Mouse (Mus musculus) heart, adult 18-20 months (tissue): ENCODE data around the gene Rbms3. TPM values are rescaled to one million over a fixed set of nuclear protein-coding genes. Genes with fewer than 3 reads are reported as not detected.
A peak's percentile ranks its signal among the peaks of the same experiment; 100 is the strongest.

Experiments used
- DNase-seq, 2 experiments: peaks; one replicate each; pipeline ENCODE4 v3.0.0; 2021 to 2022; ENCODE audit warnings: mixed read lengths in 1 of 2
- total RNA-seq, 2 experiments: library from RNA; stranded (reverse); gene quantifications; 2 replicates each; pipeline ENCODE4 v1.2.3; 2021

The Rbms3 gene
- total RNA-seq, 2 experiments from 2014 or later, result 7.3 to 9.5 TPM

GRCm38 (mm10) chr9:116834949-116835348, 794.8 kb downstream of the Rbms3 start:
- DNase-seq, result no peak

DNA sequence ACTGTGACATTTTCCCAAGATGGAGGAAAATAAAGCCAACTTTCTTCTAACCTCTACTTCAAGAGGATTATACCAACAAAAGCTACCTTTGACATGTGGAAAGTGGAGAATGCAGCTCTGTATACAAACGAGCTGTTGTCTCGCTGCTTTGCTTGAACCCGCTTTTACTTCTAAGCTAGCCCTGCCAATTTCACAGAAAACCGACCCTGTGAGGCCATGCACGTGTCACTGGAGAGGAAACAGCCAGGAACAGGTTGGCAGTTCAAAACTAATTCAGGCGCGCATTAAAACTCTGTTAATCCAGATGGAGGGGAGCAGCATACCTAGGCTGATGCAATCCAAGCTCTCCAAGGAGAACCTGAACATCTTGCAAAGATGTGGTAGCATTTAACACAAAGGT, 796.0 kb downstream of the Rbms3 start:
- no peak for DNase-seq

- DNase-seq, result no peak
These were observed 796.9 kb downstream of the Rbms3 start for GRCm38 (mm10) chr9:116832822-116833221.

DNA sequence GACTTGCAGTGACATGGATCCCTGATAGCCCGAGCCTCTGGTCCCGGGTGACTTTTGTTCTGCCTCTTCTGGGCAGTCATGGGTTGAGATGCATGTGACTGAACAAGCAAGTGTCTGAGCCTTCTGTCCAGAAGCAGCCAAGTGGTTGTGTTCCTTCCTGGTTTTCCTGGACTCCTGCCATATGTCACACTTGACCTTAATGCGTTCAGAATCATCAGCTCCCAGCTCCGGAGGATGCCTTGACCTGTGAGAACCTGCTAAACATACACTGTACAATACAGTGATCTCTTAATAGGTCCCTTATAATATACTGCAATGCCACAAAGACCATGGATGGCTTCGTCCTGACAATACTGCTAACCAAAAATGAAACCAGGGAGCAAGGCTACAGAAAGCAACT, 798.3 kb downstream of the Rbms3 start:
- DNase-seq, result peak; percentile 38 to 47

DNA sequence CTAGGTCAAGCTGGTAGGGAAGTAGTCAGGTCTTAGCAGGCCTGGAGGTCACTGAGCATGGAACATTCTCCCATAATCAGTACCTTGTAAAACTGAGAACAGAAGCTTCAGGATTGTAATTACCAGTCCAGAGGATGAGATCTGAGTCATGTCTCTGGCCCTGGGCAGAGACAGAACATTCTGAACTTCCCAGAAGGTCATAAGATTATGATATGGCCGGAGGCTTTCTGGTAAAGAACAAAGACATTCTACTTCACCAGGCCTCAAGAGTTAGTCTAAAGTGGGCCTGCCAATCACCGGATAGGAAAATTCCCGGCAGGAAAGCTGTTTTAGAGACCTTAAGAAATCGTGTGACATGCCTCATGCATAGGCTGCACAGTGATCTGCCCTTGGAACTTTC, 799.8 kb downstream of the Rbms3 start:
- no peak for DNase-seq

- DNase-seq, result no peak
These were observed 808.1 kb downstream of the Rbms3 start for GRCm38 (mm10) chr9:116821601-116822000.

- DNase-seq, result no peak
These were observed 812.5 kb downstream of the Rbms3 start for GRCm38 (mm10) chr9:116817196-116817595.

- DNase-seq, result no peak
These were observed 815.1 kb downstream of the Rbms3 start for GRCm38 (mm10) chr9:116814495-116815094.

- no peak for DNase-seq
These were observed 816.3 kb downstream of the Rbms3 start for GRCm38 (mm10) chr9:116813396-116813795.

DNA sequence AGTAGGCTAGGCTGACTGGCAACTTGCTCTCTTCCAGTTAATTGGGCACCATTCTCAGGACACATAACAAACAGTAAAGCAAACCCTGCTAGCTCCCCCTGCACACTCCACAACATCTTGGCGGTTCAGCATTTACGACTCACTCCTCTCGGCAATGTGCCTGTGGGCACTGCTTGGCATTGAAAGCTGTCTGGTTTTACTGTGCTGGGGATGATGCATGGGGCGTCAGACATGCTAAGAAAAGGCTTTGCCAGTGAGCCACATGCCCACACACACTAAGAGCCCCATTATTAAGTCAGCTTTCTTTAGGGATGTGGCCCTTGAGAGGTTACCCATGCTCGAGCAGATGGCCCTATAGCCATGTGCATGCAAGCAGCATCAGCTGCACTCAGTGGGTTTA, 820.5 kb downstream of the Rbms3 start:
- DNase-seq, result no peak

DNA sequence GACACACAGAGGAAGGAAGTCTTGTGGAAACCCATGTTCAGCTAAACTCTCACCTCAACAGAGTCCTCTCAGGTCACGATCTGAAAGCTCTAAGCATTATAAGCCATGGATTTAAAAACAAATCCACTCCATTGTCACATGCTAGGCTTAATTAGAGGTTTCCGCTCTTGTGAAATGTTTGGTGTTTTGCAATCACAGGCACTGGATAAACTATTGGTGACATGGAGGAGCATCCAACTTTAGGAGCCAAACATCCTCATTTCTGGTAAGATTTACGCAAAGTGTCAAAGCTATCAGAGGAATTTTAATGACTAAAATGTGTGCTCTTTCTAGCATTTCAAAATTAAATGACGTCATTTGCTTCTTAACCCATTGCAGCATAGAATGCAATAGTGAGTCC, 821.3 kb downstream of the Rbms3 start:
- peak; percentile 77 to 79 for DNase-seq

DNA sequence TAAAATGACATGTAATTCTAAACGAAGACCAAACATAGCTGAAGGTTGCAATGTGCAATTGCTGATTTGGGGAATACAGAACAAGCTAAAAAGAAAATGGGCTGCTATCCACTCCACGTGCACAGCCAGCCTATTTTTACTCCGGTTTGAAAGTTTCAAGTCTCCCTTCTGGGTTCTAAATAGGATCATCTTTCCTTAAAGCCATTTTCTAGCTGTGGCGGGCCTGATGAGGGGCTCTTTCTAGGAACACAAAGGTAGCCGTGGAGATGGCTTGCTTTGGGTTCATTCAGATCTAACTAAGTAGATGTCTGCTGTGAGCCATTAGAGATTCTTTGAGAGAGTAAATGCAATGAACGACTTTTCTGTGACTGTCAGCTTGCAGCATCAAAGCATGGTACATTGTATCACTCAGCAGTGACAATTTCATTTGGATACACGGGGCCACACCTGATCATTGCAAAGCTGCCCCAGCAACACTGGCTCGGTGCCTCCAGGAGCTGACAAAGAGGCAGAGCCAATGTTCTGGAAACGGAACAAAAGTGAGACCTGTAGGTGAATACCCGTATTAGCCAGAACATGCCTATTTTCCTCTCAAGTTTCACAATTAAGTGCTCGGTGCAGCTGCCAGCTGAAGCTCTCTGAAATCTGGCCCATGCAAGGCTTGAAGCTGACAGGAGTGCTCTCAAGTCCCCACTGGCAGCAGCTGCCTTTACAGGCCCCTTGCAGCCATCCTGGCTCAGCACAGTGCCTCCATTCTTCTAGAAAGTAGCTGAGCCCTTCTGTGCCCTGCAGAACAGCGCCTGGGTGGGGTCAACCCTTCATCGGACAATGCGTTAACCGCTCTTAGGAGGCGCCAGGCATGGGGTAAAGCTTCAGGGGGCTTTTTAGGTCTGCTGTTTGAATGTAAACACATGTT, 822.3 kb downstream of the Rbms3 start:
- peak; percentile 41 to 52 for DNase-seq

GRCm38 (mm10) chr9:116803292-116803731, 826.4 kb downstream of the Rbms3 start:
- peak in 1 of 2 experiments; percentile 21 for DNase-seq

DNA sequence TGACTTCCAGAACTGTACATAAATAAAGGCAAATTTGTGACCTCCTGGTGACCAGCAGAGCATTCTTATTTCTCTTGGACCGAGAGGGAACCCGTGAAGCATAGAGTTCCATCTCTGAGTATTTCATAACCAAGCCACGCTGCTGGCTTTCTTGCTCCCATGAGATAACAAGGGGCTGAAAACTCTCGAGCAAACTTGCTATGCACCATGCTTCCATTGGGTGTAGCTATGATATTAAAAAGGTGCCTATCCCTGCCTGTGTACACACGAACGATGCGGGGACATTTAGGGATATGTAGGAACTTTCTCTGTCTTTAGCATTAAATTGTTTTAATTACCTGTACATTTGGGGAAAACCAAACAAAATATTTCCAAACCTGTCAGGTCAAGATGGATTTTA, 827.1 kb downstream of the Rbms3 start:
- peak; percentile 57 to 61 for DNase-seq

GRCm38 (mm10) chr9:116795240-116795955, 834.3 kb downstream of the Rbms3 start:
- no peak for DNase-seq

DNA sequence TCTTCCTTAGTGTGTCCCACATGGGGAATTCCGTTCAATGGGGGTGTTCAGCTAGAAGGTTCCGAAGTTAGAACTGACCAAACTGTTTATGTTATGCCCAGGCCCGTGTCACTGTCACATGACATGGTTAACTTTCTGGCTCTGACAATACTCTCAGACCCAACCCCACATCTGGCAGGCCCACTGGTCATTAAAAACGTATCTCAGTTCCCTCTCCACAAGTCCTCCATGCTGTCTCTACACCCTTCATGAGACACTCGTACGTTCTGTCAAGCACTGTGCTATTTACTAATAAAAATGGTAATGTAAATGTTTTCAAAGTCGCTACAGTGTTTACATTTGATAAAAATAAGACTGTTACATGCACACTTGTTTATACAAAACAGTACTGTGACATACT, 837.9 kb downstream of the Rbms3 start:
- DNase-seq, result no peak

DNA sequence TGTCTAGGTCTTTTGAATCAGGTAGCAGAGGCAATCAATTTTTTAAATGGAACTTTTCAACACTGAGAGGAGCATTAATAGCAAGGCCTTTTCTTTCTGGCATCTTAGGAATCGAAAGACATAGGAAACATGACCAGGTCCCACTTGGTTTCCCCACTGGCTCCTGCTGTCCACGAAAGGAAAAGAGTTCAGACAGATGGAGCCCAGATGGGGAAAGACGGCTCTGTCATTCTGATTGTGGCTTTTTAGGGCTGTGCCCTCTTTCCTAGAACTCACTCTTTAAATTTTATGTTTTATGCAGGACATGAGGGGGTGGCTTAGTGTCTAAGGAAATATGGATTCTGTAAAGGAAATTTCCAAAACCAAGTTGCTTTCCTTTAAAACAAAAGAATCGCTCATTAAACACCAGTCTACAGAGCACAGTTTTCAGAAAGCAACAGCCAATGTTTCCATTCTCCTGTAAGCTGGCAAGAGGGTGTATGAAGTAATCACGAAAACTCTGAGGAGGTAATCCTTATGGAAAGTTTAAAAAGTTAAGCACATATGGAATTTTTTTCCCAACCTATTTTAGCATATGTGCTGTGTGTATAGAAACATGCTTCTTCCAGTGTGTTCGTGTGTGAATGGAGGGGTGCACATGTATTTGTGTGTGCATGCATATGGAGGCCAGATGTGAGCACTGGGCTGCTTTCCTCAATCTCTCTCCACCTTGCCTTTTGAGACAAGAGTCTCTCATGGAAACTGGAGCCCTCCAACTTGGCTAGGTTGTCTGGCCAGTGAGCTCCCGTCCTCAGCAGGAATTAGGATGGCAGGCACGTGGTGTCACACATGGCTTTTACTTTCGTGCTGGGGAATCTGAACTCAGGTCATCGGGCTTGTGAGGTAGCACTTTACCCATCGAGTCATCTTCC, 843.3 kb downstream of the Rbms3 start:
- no peak for DNase-seq

DNA sequence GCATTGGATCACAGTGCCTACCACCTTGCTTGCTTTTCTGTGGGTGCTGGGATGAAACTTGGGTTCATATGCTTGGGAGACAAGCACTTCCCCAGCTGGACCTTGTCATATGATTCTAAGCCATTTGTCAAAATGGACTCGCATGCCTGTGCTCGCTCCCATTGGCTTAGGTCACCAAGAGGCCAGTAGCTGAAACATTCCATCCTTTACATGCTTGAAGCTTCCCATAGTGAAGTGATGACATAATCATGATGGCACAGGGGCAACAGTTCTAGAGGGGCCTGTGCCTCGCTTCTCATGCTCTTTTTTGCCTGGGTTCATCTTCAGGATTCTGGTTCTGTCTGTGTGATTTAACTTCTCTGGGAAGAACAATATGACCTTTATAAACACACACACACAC, 857.9 kb downstream of the Rbms3 start:
- no peak for DNase-seq

DNA sequence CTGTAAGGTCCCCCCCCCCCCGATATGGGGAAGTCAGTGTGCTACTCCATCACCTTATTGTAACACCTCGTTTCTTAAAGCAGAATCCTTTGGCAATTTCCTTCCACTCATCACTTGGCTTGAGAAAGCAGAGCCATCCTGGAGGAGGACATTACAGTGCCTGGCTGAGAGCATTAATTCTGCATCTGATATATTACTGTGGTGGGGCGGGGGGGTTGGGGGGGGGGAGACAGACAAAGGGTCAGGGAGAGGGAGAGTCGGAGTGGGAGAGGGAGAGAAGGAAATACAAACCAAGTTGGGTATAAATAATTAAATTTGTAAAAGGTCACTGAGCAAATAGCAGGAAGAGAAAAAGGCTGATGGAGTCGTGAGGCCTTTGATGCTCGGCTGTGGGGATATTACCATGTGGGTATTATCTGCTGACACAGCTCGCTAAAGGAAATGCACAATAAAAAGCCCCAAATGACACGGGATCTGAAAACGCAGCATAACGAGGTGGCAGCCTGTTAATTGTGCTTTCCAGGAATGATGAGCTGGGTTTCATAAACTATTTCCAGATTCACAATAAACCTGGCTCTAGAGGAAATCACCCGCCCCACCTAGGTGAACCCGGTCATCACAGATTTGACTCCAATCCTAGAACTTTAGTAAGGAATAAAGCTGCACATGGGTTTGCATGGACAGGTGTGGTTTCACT, 860.2 kb downstream of the Rbms3 start:
- no peak for DNase-seq

DNA sequence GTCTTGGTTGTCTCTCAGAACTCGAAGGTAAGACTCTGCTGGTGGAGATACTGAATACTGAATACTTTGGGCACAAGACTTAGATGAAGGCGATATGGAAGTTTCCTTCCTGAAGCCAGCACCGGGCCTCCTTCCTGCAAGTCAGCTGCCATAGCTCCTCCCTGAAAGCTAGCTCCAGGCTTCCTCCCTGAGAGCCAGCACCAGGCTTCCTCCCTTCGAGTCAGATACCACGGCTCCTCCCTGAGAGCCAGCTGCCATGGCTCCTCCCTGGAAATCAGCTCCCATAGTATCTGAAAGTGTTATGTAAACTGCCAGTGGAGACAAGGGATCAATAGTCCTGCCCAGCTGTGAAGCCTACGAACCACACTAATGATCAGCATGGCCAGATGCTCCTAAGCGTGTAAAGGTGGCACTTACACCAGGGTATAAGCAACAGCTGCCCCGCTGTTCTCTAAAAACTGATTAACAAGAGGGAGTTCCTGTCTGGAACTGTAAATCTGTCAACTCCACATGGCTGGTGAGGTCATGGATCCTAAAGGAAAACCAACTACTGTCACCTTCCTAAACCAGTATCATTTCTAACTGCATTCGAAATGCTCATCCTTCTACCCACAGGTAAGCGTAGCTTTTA, 867.2 kb downstream of the Rbms3 start:
- peak in 1 of 2 experiments; percentile 23 for DNase-seq
